Mouse (Mus musculus): ENCODE measurements around the gene Samd5.

The Samd5 gene

GRCm38 (mm10) chr10:9607155-9607554 is 67.9 kb downstream of the Samd5 start:
- H3K36me3 ChIP-seq (ENCODE audit: insufficient read depth, low read length), result no peaks in the 10 kb centered on the region
- H3K4me3 ChIP-seq (replicated peaks; ENCODE audit: low read length), result no peak overlapping the region
- no peaks in the 10 kb centered on the region for H3K4me1 ChIP-seq (replicated peaks; ENCODE audit: low read depth, low read length)
- no peaks in the 10 kb centered on the region for H3K9me3 ChIP-seq (ENCODE audit: low read length)
- TF ChIP-seq NANOG (IDR thresholded peaks at IDR 0.05; ENCODE audit: borderline replicate concordance, low read length), result no peak
- TF ChIP-seq POU5F1 (IDR thresholded peaks at IDR 0.05; ENCODE audit: borderline replicate concordance, low read length), result no peak
- TF ChIP-seq CTCF (conservative IDR thresholded peaks at IDR 0.05; ENCODE audit: low read length), result no peak
- H3K27me3 ChIP-seq (ENCODE audit: insufficient read depth, low read length), result no peaks in the 10 kb centered on the region

- no peak overlapping the region for H3K4me3 ChIP-seq (replicated peaks; ENCODE audit: low read length)
- H3K27me3 ChIP-seq (ENCODE audit: insufficient read depth, low read length), result no peaks in the 10 kb centered on the region
- no peaks in the 10 kb centered on the region for H3K36me3 ChIP-seq (ENCODE audit: insufficient read depth, low read length)
- no peak for TF ChIP-seq CTCF (conservative IDR thresholded peaks at IDR 0.05; ENCODE audit: low read length)
- TF ChIP-seq NANOG (IDR thresholded peaks at IDR 0.05; ENCODE audit: borderline replicate concordance, low read length), result no peak
- no peak for TF ChIP-seq POU5F1 (IDR thresholded peaks at IDR 0.05; ENCODE audit: borderline replicate concordance, low read length)
- no peaks in the 10 kb centered on the region for H3K9me3 ChIP-seq (ENCODE audit: low read length)
- no peaks in the 10 kb centered on the region for H3K4me1 ChIP-seq (replicated peaks; ENCODE audit: low read depth, low read length)
These were observed 69.4 kb downstream of the Samd5 start for GRCm38 (mm10) chr10:9605635-9606034.

- no peaks in the 10 kb centered on the region for H3K9me3 ChIP-seq (ENCODE audit: low read length)
- no peaks in the 10 kb centered on the region for H3K27me3 ChIP-seq (ENCODE audit: insufficient read depth, low read length)
- TF ChIP-seq POU5F1 (IDR thresholded peaks at IDR 0.05; ENCODE audit: borderline replicate concordance, low read length), result no peak
- TF ChIP-seq CTCF (conservative IDR thresholded peaks at IDR 0.05; ENCODE audit: low read length), result no peak
- no peak for TF ChIP-seq NANOG (IDR thresholded peaks at IDR 0.05; ENCODE audit: borderline replicate concordance, low read length)
- no peaks in the 10 kb centered on the region for H3K36me3 ChIP-seq (ENCODE audit: insufficient read depth, low read length)
- H3K4me1 ChIP-seq (replicated peaks; ENCODE audit: low read depth, low read length), result no peaks in the 10 kb centered on the region
- no peak overlapping the region for H3K4me3 ChIP-seq (replicated peaks; ENCODE audit: low read length)
These were observed 71.7 kb downstream of the Samd5 start for GRCm38 (mm10) chr10:9603290-9603689.

- TF ChIP-seq POU5F1 (IDR thresholded peaks at IDR 0.05; ENCODE audit: borderline replicate concordance, low read length) (no peak), NANOG (IDR thresholded peaks at IDR 0.05; ENCODE audit: borderline replicate concordance, low read length) (no peak), CTCF (conservative IDR thresholded peaks at IDR 0.05; ENCODE audit: low read length) (no peak)
These were observed 72.2 kb downstream of the Samd5 start for GRCm38 (mm10) chr10:9602845-9603244.

GRCm38 (mm10) chr10:9602389-9602788 is 72.6 kb downstream of the Samd5 start:
- H3K36me3 ChIP-seq (ENCODE audit: insufficient read depth, low read length), result no peaks in the 10 kb centered on the region
- H3K27me3 ChIP-seq (ENCODE audit: insufficient read depth, low read length), result no peaks in the 10 kb centered on the region
- TF ChIP-seq CTCF (conservative IDR thresholded peaks at IDR 0.05; ENCODE audit: low read length) (no peak), NANOG (IDR thresholded peaks at IDR 0.05; ENCODE audit: borderline replicate concordance, low read length) (no peak), POU5F1 (IDR thresholded peaks at IDR 0.05; ENCODE audit: borderline replicate concordance, low read length) (no peak)
- H3K9me3 ChIP-seq (ENCODE audit: low read length), result no peaks in the 10 kb centered on the region
- H3K4me3 ChIP-seq (replicated peaks; ENCODE audit: low read length), result no peak overlapping the region
- H3K4me1 ChIP-seq (replicated peaks; ENCODE audit: low read depth, low read length), result no peaks in the 10 kb centered on the region

More at GRCm38 (mm10) chr10:9602845-9603244, 72.2 kb downstream of the Samd5 start:
- H3K4me1 ChIP-seq (replicated peaks; ENCODE audit: low read depth, low read length), result no peaks in the 10 kb centered on the region
- no peak overlapping the region for H3K4me3 ChIP-seq (replicated peaks; ENCODE audit: low read length)
- no peaks in the 10 kb centered on the region for H3K27me3 ChIP-seq (ENCODE audit: insufficient read depth, low read length)
- no peaks in the 10 kb centered on the region for H3K36me3 ChIP-seq (ENCODE audit: insufficient read depth, low read length)
- no peaks in the 10 kb centered on the region for H3K9me3 ChIP-seq (ENCODE audit: low read length)

- H3K9me3 ChIP-seq (ENCODE audit: low read length), result no peaks in the 10 kb centered on the region
- H3K36me3 ChIP-seq (ENCODE audit: insufficient read depth, low read length), result no peaks in the 10 kb centered on the region
- H3K4me1 ChIP-seq (replicated peaks; ENCODE audit: low read depth, low read length), result no peaks in the 10 kb centered on the region
- H3K4me3 ChIP-seq (replicated peaks; ENCODE audit: low read length), result no peak overlapping the region
- H3K27me3 ChIP-seq (ENCODE audit: insufficient read depth, low read length), result no peaks in the 10 kb centered on the region
- TF ChIP-seq NANOG (IDR thresholded peaks at IDR 0.05; ENCODE audit: borderline replicate concordance, low read length), result no peak
- TF ChIP-seq CTCF (conservative IDR thresholded peaks at IDR 0.05; ENCODE audit: low read length), result no peak
- no peak for TF ChIP-seq POU5F1 (IDR thresholded peaks at IDR 0.05; ENCODE audit: borderline replicate concordance, low read length)
These were observed 78.8 kb downstream of the Samd5 start for GRCm38 (mm10) chr10:9596228-9596627.

- H3K4me3 ChIP-seq (replicated peaks; ENCODE audit: low read length), result no peak overlapping the region
- no peaks in the 10 kb centered on the region for H3K9me3 ChIP-seq (ENCODE audit: low read length)
- TF ChIP-seq NANOG (IDR thresholded peaks at IDR 0.05; ENCODE audit: borderline replicate concordance, low read length) (no peak), POU5F1 (IDR thresholded peaks at IDR 0.05; ENCODE audit: borderline replicate concordance, low read length) (no peak), CTCF (conservative IDR thresholded peaks at IDR 0.05; ENCODE audit: low read length) (no peak)
- no peaks in the 10 kb centered on the region for H3K4me1 ChIP-seq (replicated peaks; ENCODE audit: low read depth, low read length)
- H3K36me3 ChIP-seq (ENCODE audit: insufficient read depth, low read length), result no peaks in the 10 kb centered on the region
- no peaks in the 10 kb centered on the region for H3K27me3 ChIP-seq (ENCODE audit: insufficient read depth, low read length)
These were observed 80.3 kb downstream of the Samd5 start for GRCm38 (mm10) chr10:9594666-9595065.

GRCm38 (mm10) chr10:9590606-9591005 is 84.4 kb downstream of the Samd5 start:
- no peaks in the 10 kb centered on the region for H3K9me3 ChIP-seq (ENCODE audit: low read length)
- TF ChIP-seq POU5F1 (IDR thresholded peaks at IDR 0.05; ENCODE audit: borderline replicate concordance, low read length), result no peak
- no peak for TF ChIP-seq CTCF (conservative IDR thresholded peaks at IDR 0.05; ENCODE audit: low read length)
- TF ChIP-seq NANOG (IDR thresholded peaks at IDR 0.05; ENCODE audit: borderline replicate concordance, low read length), result no peak
- H3K4me1 ChIP-seq (replicated peaks; ENCODE audit: low read depth, low read length), result no peaks in the 10 kb centered on the region

GRCm38 (mm10) chr10:9586328-9586727 is 88.7 kb downstream of the Samd5 start:
- H3K36me3 ChIP-seq (ENCODE audit: insufficient read depth, low read length), result no peaks in the 10 kb centered on the region

More at GRCm38 (mm10) chr10:9590606-9591005, 84.4 kb downstream of the Samd5 start:
- Histone ChIP-seq H3K27me3 (ENCODE audit: insufficient read depth, low read length) (no peaks in the 10 kb centered on the region), H3K36me3 (ENCODE audit: insufficient read depth, low read length) (no peaks in the 10 kb centered on the region), H3K4me3 (replicated peaks; ENCODE audit: low read length) (no peak overlapping the region)

More at GRCm38 (mm10) chr10:9586328-9586727, 88.7 kb downstream of the Samd5 start:
- no peak overlapping the region for H3K4me3 ChIP-seq (replicated peaks; ENCODE audit: low read length)
- TF ChIP-seq CTCF (conservative IDR thresholded peaks at IDR 0.05; ENCODE audit: low read length), result no peak
- no peak for TF ChIP-seq POU5F1 (IDR thresholded peaks at IDR 0.05; ENCODE audit: borderline replicate concordance, low read length)
- TF ChIP-seq NANOG (IDR thresholded peaks at IDR 0.05; ENCODE audit: borderline replicate concordance, low read length), result no peak
- H3K9me3 ChIP-seq (ENCODE audit: low read length), result no peaks in the 10 kb centered on the region
- H3K27me3 ChIP-seq (ENCODE audit: insufficient read depth, low read length), result no peaks in the 10 kb centered on the region
- no peaks in the 10 kb centered on the region for H3K4me1 ChIP-seq (replicated peaks; ENCODE audit: low read depth, low read length)

Data from E14TG2a.4 (cell line).